Mouse (Mus musculus): ENCODE measurements around the gene Dcdc2c.

Dcdc2c gene

GRCm38 (mm10) chr12:28552299-28552698, at the start of gene Dcdc2c:
TSS of gene Dcdc2c (minus strand) at chr12:28552399.
- no peak for DNase-seq (ENCODE audit: low read depth, low spot score)

GRCm38 (mm10) chr12:28598526-28598991, 46.4 kb upstream of the Dcdc2c start:
- no peak for DNase-seq (ENCODE audit: low read depth, low spot score)

DNA sequence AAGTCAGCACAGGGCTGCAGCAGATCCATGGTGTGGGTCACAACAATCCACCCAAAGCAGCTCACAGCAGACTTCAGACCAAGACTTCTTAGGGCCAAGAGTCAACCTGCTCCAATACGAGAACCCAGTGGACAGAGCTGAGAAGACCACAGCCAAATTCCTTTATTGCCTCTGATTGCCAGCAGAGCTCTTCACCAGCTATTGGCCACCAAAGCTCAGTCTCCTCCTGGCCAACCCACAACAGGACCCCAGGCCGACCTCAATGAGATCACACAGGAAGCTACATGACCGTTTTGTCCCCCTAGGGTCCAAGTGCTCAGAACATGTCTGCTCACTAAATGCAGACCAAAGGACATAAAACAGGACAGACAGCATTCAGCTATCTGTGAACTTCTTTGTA, 45.9 kb upstream of the Dcdc2c start:
- DNase-seq (ENCODE audit: low read depth, low spot score) = no peak

DNA sequence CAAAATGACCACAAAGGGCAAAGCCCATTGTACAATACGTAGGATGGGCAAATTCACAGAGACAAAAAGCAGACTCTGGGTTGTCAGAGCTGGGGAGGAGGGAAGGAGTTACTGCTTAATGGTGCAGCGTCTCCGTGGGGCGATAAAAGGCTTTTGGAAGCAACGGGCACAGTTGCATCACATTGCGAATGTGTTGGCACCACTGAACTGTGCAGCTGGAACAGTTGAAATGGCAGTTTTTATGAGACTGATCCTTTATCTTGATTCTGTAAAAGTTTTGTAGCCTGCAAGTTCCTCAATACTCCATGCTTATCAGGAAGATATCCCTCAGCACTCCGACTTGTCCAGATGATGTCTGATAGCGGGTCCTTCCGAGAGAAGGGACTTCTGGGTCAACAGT, 45.5 kb upstream of the Dcdc2c start:
- no peak for DNase-seq (ENCODE audit: low read depth, low spot score)

DNA sequence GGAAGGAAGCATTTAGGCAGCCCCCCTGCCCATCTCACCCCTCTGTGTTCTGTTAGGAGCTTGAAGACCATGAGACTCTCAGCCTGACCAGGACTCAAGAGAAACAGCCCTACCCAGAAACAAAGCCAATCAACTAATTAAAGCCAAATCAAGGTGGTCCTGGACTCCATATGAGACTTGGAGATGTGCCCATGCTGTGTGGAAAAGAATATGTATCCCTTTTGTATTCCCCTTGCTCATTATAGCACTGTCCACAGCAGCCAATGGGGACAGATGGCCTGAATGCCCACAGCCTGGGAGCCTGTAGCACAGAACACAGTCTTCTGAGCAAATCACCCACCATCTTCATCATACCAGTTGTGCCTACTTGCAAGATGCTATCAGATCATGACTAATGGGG, 44.7 kb upstream of the Dcdc2c start:
- DNase-seq (ENCODE audit: low read depth, low spot score) = no peak

- DNase-seq (ENCODE audit: low read depth, low spot score) = no peak
Observed at GRCm38 (mm10) chr12:28590428-28590827, 38.2 kb upstream of the Dcdc2c start.

DNA sequence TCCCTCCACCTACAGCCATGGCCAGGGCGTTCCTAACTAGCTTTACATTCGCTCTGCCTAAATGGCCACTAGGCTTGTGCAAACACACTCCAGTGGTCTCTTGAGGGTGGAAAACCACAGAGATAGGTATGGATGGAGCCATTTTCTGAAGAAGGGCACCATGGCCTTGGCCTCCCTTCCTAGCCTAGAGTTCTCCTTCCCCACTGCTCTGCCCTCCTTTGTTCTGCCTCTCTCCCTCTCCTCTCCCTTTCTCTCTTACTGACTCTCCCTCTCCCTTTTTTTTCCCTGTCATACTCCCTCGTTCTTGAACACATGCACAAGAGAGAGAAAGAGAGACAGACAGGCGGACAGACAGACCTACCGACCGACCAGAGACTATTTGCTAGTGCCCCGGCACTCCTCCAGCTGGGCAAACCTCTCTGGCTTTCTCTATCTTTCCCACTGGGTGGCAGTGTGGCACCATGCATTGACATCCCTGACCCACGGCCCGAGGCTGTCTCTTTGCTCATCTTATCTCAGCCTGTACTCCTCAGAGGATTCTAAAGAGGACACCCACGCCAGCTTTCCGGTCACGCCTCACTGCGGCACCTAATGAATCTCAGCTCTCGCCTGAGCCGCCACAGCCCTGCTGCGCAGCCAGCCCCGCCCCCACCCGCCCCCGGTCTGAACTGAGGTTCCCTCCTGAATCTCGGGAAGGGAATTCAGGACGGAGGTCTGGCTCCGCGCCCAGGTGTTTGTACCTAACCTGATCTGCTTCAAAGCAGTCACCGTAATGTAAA, 37.1 kb upstream of the Dcdc2c start:
- DNase-seq (ENCODE audit: low read depth, low spot score) = peak; percentile 85

DNA sequence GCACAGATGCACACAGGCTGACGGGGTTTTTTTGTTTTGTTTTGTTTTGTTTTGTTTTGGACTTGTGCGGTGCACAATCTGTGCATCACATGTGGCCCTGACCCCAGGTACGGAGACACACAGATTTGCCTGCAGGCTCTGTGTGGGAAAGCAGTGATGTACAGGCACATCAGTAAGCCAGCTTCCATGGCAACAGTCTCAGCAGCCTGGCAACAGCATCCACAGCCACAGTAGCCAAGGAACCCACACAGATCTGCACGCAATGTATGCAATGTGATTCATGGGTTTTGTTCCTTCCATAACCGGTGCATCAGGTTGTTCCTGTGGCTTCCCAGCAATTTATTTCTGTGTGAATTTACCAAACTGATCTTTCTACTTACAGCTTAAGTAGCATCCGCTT, 35.8 kb upstream of the Dcdc2c start:
- no peak for DNase-seq (ENCODE audit: low read depth, low spot score)

- no peak for DNase-seq (ENCODE audit: low read depth, low spot score)
Observed at GRCm38 (mm10) chr12:28584036-28584435, 31.8 kb upstream of the Dcdc2c start.

GRCm38 (mm10) chr12:28582423-28582822, 30.2 kb upstream of the Dcdc2c start, which contains the start of gene Allc:
TSS of gene Allc (minus strand) at chr12:28582523.
- DNase-seq (ENCODE audit: low read depth, low spot score) = no peak

DNA sequence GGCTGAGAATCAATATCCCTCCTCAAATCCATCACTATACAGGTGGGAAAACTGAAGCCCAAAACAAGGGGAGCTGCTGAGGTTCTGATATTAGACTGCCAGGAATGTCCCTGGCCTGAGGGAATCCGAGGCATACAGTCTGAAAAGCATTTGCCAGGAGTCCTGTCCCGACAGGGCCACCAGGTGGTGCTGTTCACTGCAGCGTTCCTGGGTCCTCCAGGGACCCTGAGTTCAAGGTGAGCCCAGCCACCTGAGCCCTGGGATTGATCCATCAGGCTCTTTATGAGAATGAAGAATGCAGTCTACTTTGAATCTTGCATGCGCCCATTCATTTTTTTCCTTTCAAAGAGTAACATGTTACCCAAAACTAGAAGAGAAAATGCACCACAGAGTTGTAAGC, 26.9 kb upstream of the Dcdc2c start:
- DNase-seq (ENCODE audit: low read depth, low spot score) = peak; percentile 64

DNA sequence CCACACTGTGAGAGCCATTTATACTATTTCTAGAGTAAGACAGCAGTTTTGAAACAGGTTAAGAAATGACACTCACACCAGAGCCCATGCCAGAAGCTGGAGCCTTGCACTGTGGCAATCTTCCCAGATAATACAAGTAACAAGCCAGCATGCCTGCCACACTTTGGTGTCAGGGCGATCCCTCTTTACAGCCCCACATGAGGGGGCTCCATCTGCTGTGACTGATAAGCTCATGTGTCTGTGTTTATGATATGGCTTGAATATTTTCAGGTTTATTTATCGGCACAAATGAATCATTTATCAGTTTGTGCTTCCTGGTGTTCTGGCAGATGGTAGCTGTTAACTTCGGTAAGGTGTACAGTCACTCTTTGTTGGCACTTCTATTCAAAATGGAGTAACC, 25.9 kb upstream of the Dcdc2c start:
- no peak for DNase-seq (ENCODE audit: low read depth, low spot score)

DNA sequence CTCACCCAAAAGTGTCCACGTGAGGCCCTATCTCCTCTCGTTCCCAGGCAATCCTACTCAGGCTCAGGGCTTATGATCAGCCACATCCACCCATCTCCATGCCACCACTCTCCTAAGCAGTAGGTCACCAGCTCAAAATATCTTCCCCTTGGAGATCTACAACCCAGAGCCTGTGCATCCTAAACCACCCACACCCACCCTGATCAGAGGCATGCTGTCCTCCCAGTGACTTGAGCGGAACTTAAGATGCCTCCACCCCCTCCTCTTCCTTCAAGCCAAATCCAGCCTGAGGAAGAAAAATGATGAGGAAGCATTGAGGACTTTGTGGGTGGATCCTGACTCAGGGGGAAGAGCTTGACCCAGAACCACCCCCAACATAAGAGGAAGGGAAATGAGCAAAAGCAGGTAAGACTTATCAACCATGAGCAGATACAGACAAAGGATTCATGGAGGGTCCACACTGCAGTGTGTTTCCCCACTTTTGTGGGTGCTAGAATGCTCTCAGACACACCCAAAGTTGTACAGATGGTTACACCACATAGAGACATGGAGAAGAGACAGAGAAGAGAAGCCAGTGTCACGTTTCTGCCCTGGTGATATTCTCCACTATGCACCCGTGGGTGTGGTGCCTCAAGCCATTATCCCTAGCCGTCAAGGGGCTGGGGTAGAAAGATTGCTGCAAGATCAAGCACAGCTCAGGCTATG, 23.3 kb upstream of the Dcdc2c start:
- no peak for DNase-seq (ENCODE audit: low read depth, low spot score)

DNA sequence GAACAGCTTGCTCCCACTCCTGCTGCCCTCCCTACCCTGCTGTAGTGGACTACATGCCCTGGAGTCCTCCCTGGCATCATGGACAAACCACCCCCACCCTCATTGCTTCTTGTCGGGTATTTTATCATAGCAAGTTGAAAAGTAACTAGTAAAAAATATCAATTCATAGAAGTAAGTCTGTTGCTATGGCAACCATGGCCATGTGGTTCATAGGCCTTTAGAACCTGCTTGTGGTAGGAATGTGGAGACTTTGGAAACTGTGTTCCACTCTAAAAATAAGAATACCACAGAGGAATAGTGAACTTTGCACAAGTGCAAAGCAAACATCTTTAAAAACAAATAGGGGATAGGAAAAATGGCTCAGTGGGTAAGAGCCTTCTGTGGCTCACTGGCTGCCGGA, 20.0 kb upstream of the Dcdc2c start:
- no peak for DNase-seq (ENCODE audit: low read depth, low spot score)

- DNase-seq (ENCODE audit: low read depth, low spot score) = no peak
Observed at GRCm38 (mm10) chr12:28551775-28552174, 424 bp downstream of the Dcdc2c start.

DNA sequence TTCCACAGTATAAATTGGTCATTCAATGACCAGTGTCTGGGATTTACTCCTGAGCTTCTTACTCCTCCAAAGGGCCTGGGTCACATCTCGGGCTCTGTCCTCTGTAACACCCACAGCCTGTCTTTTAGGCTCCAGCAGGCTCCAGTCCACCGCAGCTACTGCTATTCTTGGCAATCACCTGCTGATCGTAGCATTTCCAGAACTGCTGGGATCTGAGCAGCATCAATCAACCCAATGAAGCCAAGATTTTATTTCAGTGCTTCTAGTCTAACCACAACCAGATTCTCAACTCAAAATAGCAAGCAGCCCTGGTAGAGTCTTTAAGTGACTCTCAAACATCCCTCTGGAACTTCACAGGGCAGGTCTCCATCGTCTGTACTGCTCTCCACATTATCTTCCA, 3.3 kb downstream of the Dcdc2c start:
- DNase-seq (ENCODE audit: low read depth, low spot score) = no peak

DNA sequence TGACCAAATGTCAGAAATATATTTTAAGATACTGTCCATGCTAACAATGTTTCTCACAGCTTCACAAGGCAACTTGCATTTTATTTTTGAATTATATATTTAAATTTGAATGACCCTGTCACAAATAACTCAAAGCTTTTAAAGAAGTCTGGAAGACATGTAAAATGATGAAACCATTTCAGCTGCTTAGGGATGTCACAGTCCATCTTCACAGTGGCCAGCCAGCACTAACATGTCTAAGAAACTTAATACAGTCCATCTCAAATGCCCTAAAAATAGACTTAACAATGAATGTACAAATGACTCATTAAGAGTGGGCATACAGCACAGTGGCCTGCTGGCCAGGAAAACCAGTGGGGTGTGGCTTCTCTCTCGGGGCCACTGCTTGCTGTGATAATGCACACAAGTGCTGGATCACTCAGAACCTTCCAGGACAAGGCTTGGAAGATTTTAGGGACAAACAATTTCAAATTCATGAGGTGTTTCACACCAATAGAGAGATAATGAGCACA, 37.9 kb downstream of the Dcdc2c start:
- no peak for DNase-seq (ENCODE audit: low read depth, low spot score)

GRCm38 (mm10) chr12:28509699-28510280, 42.4 kb downstream of the Dcdc2c start:
- DNase-seq (ENCODE audit: low read depth, low spot score) = no peak

DNA sequence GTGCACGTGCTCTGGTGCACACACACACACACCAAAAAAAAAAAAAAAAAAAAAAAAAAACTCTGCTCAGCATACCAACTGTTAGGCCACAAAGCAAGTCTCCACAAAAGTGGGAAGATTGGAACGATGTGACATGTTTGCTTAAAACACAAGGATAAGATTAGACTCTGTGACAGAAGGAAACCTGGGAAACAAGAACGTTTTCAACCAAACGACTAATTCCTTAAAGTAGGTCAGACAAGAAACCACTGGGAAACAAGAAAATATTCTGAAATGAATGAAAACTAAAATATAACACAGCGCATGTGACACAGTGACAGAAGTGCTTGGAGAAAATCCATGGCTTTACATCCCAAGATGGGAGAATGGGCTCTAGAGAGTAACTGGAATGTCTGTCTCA, 57.9 kb downstream of the Dcdc2c start:
- DNase-seq (ENCODE audit: low read depth, low spot score) = no peak

- DNase-seq (ENCODE audit: low read depth, low spot score) = no peak
Observed at GRCm38 (mm10) chr12:28482483-28483160, 69.6 kb downstream of the Dcdc2c start.

DNA sequence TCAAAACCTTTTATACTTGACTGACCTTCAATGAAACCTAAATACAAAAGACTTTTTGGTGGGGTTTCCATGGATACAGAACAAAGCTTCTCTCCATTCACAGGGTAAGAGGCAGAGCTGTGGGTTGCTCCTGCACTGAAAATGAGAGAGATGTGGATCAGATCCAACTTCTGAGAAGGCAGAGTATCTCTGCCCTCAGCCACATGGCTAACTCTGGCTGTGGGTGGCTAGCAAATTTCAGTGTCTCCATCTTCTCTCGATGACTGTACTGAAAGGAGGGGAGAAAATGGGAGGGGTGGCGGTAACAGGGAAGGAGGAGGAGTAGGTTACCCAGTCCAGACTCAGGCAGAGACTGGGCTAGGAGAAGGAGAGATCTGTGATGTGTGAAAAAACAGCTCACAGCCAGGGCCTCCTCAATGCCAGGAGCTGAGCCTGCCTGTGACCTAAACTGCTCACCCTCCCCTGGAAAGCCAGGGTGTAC, 91.2 kb downstream of the Dcdc2c start:
- DNase-seq (ENCODE audit: low read depth, low spot score) = peak; percentile 14

GRCm38 (mm10) chr12:28460523-28460922, 91.7 kb downstream of the Dcdc2c start:
- DNase-seq (ENCODE audit: low read depth, low spot score) = no peak
